Mouse (Mus musculus) testis, adult 2 months (tissue): ENCODE measurements around the gene Gadd45g. TPM values are rescaled to one million over a fixed set of nuclear protein-coding genes. Genes with fewer than 3 reads are reported as not detected.

Source experiments
- H3K27ac ChIP-seq: fragments of 200-500 bp; 2 replicates; pipeline ENCODE4 v1.5.1; 2012; ENCODE audit warnings: low read depth, low read length; ENCODE audit not compliant: control insufficient read depth, insufficient read depth
- H3K27me3 ChIP-seq: fragments of 200-500 bp; 2 replicates; pipeline ENCODE4 v1.6.1; 2012; ENCODE audit warnings: mild to moderate bottlenecking, low read length, moderate library complexity; ENCODE audit not compliant: control insufficient read depth, insufficient read depth
- H3K36me3 ChIP-seq: fragments of 200-500 bp; 2 replicates; pipeline ENCODE4 v1.6.1; 2012; ENCODE audit warnings: mild to moderate bottlenecking, low read length; ENCODE audit not compliant: control insufficient read depth, insufficient read depth
- H3K4me1 ChIP-seq: fragments of 200-500 bp; 2 replicates; pipeline ENCODE4 v1.6.1; 2012; ENCODE audit warnings: low read length; ENCODE audit not compliant: control insufficient read depth, insufficient read depth
- H3K4me3 ChIP-seq: fragments of 200-500 bp; 2 replicates; pipeline ENCODE4 v1.5.1; 2012; ENCODE audit warnings: low read depth, mild to moderate bottlenecking, low read length, moderate library complexity, mixed read lengths; ENCODE audit not compliant: control insufficient read depth
- CTCF ChIP-seq: fragments of 200-500 bp; IDR thresholded peaks from 2 replicates; pipeline ENCODE4 v1.5.1; 2012; ENCODE audit warnings: low read depth, mild to moderate bottlenecking, inconsistent platforms, low read length, moderate library complexity; ENCODE audit not compliant: control insufficient read depth, insufficient read depth, insufficient replicate concordance
- POLR2A ChIP-seq: fragments of 200-500 bp; IDR thresholded peaks from 2 replicates; pipeline ENCODE4 v1.6.1; 2012; ENCODE audit warnings: low read depth, mild to moderate bottlenecking, inconsistent platforms, low read length, moderate library complexity; ENCODE audit not compliant: control insufficient read depth
- polyA plus RNA-seq: library from polyadenylated mRNA; depleted of rRNA; stranded (reverse); fragments of >200 nt; gene quantifications from 2 replicates; pipeline ENCODE4 v1.2.3, GENCODE M21; 2012

Gadd45g gene
- polyA plus RNA-seq, 1 experiment, result 13.6 TPM

GRCm38 (mm10) chr13:51871148-51871547 lies 24.7 kb downstream of the Gadd45g start:
- no peak overlapping the region for H3K4me3 ChIP-seq
- H3K27me3 ChIP-seq, result no peaks in the 10 kb centered on the region
- TF ChIP-seq POLR2A, result no peak
- no peak for TF ChIP-seq CTCF
- no peak overlapping the region for H3K27ac ChIP-seq
- H3K36me3 ChIP-seq, result no peaks in the 10 kb centered on the region
- peaks cover 4% of the 10 kb centered on the region for H3K4me1 ChIP-seq

- no peaks in the 10 kb centered on the region for H3K36me3 ChIP-seq
- no peak overlapping the region for H3K4me3 ChIP-seq
- TF ChIP-seq POLR2A, result no peak
- TF ChIP-seq CTCF, result no peak
- peaks cover 4% of the 10 kb centered on the region for H3K4me1 ChIP-seq
- no peak overlapping the region for H3K27ac ChIP-seq
- no peaks in the 10 kb centered on the region for H3K27me3 ChIP-seq
These were observed 25.9 kb downstream of the Gadd45g start for GRCm38 (mm10) chr13:51872252-51872962.

GRCm38 (mm10) chr13:51872963-51873514 lies 26.6 kb downstream of the Gadd45g start:
- Histone ChIP-seq H3K36me3 (no peaks in the 10 kb centered on the region), H3K4me1 (peaks cover 4% of the 10 kb centered on the region), H3K4me3 (no peak overlapping the region), H3K27me3 (no peaks in the 10 kb centered on the region), H3K27ac (no peak overlapping the region)
- TF ChIP-seq POLR2A (no peak), CTCF (no peak)

- Histone ChIP-seq H3K4me1 (peaks cover 3% of the 10 kb centered on the region), H3K27ac (no peak overlapping the region), H3K27me3 (no peaks in the 10 kb centered on the region), H3K4me3 (no peak overlapping the region), H3K36me3 (no peaks in the 10 kb centered on the region)
- TF ChIP-seq POLR2A (no peak), CTCF (no peak)
These were observed 27.3 kb downstream of the Gadd45g start for GRCm38 (mm10) chr13:51873786-51874185.

- Histone ChIP-seq H3K36me3 (no peaks in the 10 kb centered on the region), H3K4me3 (no peak overlapping the region), H3K27me3 (no peaks in the 10 kb centered on the region), H3K4me1 (peaks cover 3% of the 10 kb centered on the region), H3K27ac (no peak overlapping the region)
- TF ChIP-seq POLR2A (no peak), CTCF (no peak)
These were observed 29.7 kb downstream of the Gadd45g start for GRCm38 (mm10) chr13:51876131-51876530.

GRCm38 (mm10) chr13:51878806-51879205 lies 32.3 kb downstream of the Gadd45g start:
- H3K4me3 ChIP-seq, result no peak overlapping the region
- no peaks in the 10 kb centered on the region for H3K4me1 ChIP-seq
- no peaks in the 10 kb centered on the region for H3K27me3 ChIP-seq
- TF ChIP-seq POLR2A, result no peak
- no peak for TF ChIP-seq CTCF
- H3K36me3 ChIP-seq, result no peaks in the 10 kb centered on the region
- no peak overlapping the region for H3K27ac ChIP-seq

GRCm38 (mm10) chr13:51879571-51879970 lies 33.1 kb downstream of the Gadd45g start:
- Histone ChIP-seq H3K4me3 (no peak overlapping the region), H3K27ac (no peak overlapping the region), H3K36me3 (no peaks in the 10 kb centered on the region), H3K27me3 (no peaks in the 10 kb centered on the region), H3K4me1 (no peaks in the 10 kb centered on the region)
- TF ChIP-seq CTCF (no peak), POLR2A (no peak)

GRCm38 (mm10) chr13:51880019-51880418 lies 33.5 kb downstream of the Gadd45g start:
- Histone ChIP-seq H3K27ac (no peak overlapping the region), H3K4me3 (no peak overlapping the region), H3K4me1 (no peaks in the 10 kb centered on the region), H3K36me3 (no peaks in the 10 kb centered on the region), H3K27me3 (no peaks in the 10 kb centered on the region)
- TF ChIP-seq POLR2A (no peak), CTCF (no peak)
